Mouse (Mus musculus): ENCODE measurements at regions not wholly inside any gene's neighbourhood (a gene's known extent, or its start where the extent isn't known, plus 50 kb on each side); places are given as distances from the start of the nearest gene placed in this dataset.

DNA sequence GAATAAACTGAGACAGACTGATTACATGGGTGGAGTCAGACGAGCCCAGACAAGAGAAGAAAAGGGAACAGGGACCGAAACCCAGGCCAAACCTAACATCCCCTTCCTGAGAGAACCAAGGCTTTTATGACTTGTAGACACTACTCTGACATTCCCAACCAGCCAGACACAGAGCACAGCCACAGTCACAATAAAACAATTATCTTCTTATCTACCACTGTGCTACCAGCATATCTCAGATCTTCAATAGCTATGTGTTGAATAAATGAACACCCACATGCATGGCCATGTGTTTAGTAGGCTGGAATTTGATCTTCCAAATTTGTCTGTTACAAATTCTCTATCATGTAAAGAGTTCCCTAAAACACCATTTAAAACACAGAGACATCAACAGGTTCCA is 430.7 kb downstream of the Tns1 start:
- Histone ChIP-seq H3K36me3 (ENCODE audit: control insufficient read depth, insufficient read depth) (no peaks in the 10 kb centered on the region), H3K9me3 (replicated peaks; ENCODE audit: control insufficient read depth, low read length) (no peaks in the 10 kb centered on the region), H3K27ac (ENCODE audit: low read length) (no peak overlapping the region), H3K27me3 (ENCODE audit: control insufficient read depth, insufficient read depth, low read length) (no peaks in the 10 kb centered on the region), H3K4me1 (ENCODE audit: control insufficient read depth, insufficient read depth, low read length) (no peaks in the 10 kb centered on the region), H3K9ac (ENCODE audit: low read length) (no peak overlapping the region), H3K4me3 (ENCODE audit: low read length) (no peak overlapping the region), H3K4me2 (ENCODE audit: low read depth, low read length) (no peak overlapping the region)
- WGBS = 80% methylated on average over 2 of the region's 2 CpGs
- ATAC-seq (replicated peaks; ENCODE audit: extremely low read depth, insufficient read depth, low FRiP score) = no peak

- Histone ChIP-seq H3K4me2 (ENCODE audit: low read depth, low read length) (no peak overlapping the region), H3K4me1 (ENCODE audit: control insufficient read depth, insufficient read depth, low read length) (no peaks in the 10 kb centered on the region), H3K36me3 (ENCODE audit: control insufficient read depth, insufficient read depth) (no peaks in the 10 kb centered on the region), H3K27me3 (ENCODE audit: control insufficient read depth, insufficient read depth, low read length) (no peaks in the 10 kb centered on the region), H3K4me3 (ENCODE audit: low read length) (no peak overlapping the region), H3K27ac (ENCODE audit: low read length) (no peak overlapping the region), H3K9ac (ENCODE audit: low read length) (no peak overlapping the region), H3K9me3 (replicated peaks; ENCODE audit: control insufficient read depth, low read length) (no peaks in the 10 kb centered on the region)
- ATAC-seq (replicated peaks; ENCODE audit: extremely low read depth, insufficient read depth, low FRiP score) = no peak
- WGBS = 81% methylated on average over 4 of the region's 4 CpGs
These were observed 438.5 kb downstream of the Tns1 start for GRCm38 (mm10) chr1:73685734-73686133.

- Histone ChIP-seq H3K4me2 (ENCODE audit: low read depth, low read length) (no peak overlapping the region), H3K27ac (ENCODE audit: low read length) (no peak overlapping the region), H3K4me1 (ENCODE audit: control insufficient read depth, insufficient read depth, low read length) (no peaks in the 10 kb centered on the region), H3K27me3 (ENCODE audit: control insufficient read depth, insufficient read depth, low read length) (no peaks in the 10 kb centered on the region), H3K4me3 (ENCODE audit: low read length) (no peak overlapping the region), H3K9me3 (replicated peaks; ENCODE audit: control insufficient read depth, low read length) (no peaks in the 10 kb centered on the region), H3K36me3 (ENCODE audit: control insufficient read depth, insufficient read depth) (no peaks in the 10 kb centered on the region), H3K9ac (ENCODE audit: low read length) (no peak overlapping the region)
- no peak for ATAC-seq (replicated peaks; ENCODE audit: extremely low read depth, insufficient read depth, low FRiP score)
- 56% methylated on average over 4 of the region's 4 CpGs for WGBS
These were observed 439.2 kb downstream of the Tns1 start for GRCm38 (mm10) chr1:73685066-73685465.

GRCm38 (mm10) chr1:73684166-73684565 is 440.1 kb downstream of the Tns1 start:
- no peak for ATAC-seq (replicated peaks; ENCODE audit: extremely low read depth, insufficient read depth, low FRiP score)
- Histone ChIP-seq H3K9me3 (replicated peaks; ENCODE audit: control insufficient read depth, low read length) (no peaks in the 10 kb centered on the region), H3K27ac (ENCODE audit: low read length) (no peak overlapping the region)

DNA sequence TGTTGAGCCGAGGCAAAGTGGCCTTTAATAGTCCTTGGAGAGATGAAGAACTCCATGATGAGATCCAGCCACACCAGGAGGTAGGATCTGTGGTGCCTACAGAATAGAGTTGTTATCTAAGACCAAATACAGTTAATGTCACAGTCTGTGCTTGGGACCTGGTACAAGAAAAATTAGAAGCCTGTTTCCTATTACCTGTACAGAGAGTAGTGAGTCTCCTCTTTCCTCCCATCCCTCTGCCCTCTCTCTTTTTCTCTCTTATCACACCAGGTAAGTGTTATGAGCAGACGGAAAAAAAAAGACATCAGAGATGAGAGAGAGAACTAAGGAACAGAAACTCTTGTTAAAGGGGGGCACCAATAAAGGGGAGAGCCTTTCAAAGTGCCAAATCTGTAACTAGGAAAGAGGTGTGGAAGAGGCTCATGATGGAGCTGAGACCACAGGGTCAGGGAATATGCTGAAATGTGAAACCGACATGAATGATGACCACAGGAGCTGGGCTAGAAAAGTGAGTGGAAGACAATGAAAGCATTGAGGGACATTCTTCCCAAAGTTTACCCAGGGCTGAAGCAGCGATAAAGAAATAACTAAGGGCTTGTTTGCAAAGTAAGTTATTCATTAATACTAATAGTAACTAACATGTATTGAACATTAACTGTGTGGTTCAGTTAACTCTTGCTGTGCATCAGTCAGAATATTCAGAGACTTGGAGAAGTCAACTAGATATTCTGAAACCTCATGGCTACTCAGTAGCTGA is 440.9 kb downstream of the Tns1 start:
- H3K4me1 ChIP-seq (ENCODE audit: control insufficient read depth, insufficient read depth, low read length) = no peaks in the 10 kb centered on the region
- no peak overlapping the region for H3K27ac ChIP-seq (ENCODE audit: low read length)
- H3K9me3 ChIP-seq (replicated peaks; ENCODE audit: control insufficient read depth, low read length) = no peaks in the 10 kb centered on the region
- H3K27me3 ChIP-seq (ENCODE audit: control insufficient read depth, insufficient read depth, low read length) = no peaks in the 10 kb centered on the region
- ATAC-seq (replicated peaks; ENCODE audit: extremely low read depth, insufficient read depth, low FRiP score) = no peak
- H3K4me3 ChIP-seq (ENCODE audit: low read length) = no peak overlapping the region
- no peak overlapping the region for H3K9ac ChIP-seq (ENCODE audit: low read length)
- no peaks in the 10 kb centered on the region for H3K36me3 ChIP-seq (ENCODE audit: control insufficient read depth, insufficient read depth)
- H3K4me2 ChIP-seq (ENCODE audit: low read depth, low read length) = no peak overlapping the region
- 55% methylated on average over 4 of the region's 4 CpGs for WGBS

More at GRCm38 (mm10) chr1:73684166-73684565, 440.1 kb downstream of the Tns1 start:
- Histone ChIP-seq H3K4me2 (ENCODE audit: low read depth, low read length) (no peak overlapping the region), H3K4me3 (ENCODE audit: low read length) (no peak overlapping the region), H3K27me3 (ENCODE audit: control insufficient read depth, insufficient read depth, low read length) (no peaks in the 10 kb centered on the region), H3K9ac (ENCODE audit: low read length) (no peak overlapping the region), H3K36me3 (ENCODE audit: control insufficient read depth, insufficient read depth) (no peaks in the 10 kb centered on the region), H3K4me1 (ENCODE audit: control insufficient read depth, insufficient read depth, low read length) (no peaks in the 10 kb centered on the region)
- 85% methylated on average over 5 of the region's 5 CpGs for WGBS

DNA sequence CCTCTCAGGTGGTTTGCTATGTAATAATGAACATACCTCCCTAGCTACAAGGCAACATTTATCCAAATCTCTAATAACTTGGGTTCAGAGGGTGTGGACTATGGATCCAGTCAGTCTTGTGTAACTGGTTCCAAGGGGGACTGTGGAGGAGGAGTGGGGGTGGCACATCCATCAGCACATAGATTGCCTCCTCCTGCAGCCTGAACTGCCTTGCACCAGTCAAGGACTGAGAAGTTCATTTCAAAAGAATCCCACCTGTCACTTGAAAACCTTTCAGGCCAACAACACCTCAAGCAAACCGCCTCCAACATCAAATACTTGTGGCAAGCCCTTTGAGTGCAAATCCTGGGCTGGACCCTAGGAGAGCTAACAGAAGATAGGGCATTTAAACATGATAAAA is 442.6 kb downstream of the Tns1 start:
- H3K27ac ChIP-seq (ENCODE audit: low read length) = no peak overlapping the region
- peaks cover 5% of the 10 kb centered on the region for H3K4me1 ChIP-seq (ENCODE audit: control insufficient read depth, insufficient read depth, low read length)
- no peaks in the 10 kb centered on the region for H3K36me3 ChIP-seq (ENCODE audit: control insufficient read depth, insufficient read depth)
- no peak overlapping the region for H3K4me3 ChIP-seq (ENCODE audit: low read length)
- no peak for ATAC-seq (replicated peaks; ENCODE audit: extremely low read depth, insufficient read depth, low FRiP score)
- H3K27me3 ChIP-seq (ENCODE audit: control insufficient read depth, insufficient read depth, low read length) = no peaks in the 10 kb centered on the region
- H3K4me2 ChIP-seq (ENCODE audit: low read depth, low read length) = no peak overlapping the region
- 40% methylated on average over 1 of the region's 1 CpGs for WGBS
- no peaks in the 10 kb centered on the region for H3K9me3 ChIP-seq (replicated peaks; ENCODE audit: control insufficient read depth, low read length)
- H3K9ac ChIP-seq (ENCODE audit: low read length) = no peak overlapping the region

DNA sequence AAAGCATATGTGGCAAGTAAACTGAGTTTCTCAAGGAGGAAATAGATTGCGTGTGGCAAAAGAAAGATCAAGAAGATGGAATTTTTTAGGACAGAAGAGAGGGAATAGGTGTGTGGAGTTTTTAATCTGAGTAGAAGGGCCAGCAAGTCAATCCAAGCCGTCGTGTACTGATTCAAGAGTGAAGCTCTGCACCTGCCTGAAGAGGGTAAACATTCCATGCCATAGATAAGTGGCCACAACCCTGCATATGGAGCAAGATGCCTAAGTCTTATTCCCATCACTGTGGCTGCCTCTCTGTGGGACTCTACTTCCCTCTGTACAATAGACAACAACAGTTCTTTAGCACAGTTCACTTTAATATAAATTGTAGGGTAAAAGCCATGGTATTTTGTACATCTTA is 443.4 kb downstream of the Tns1 start:
- H3K27me3 ChIP-seq (ENCODE audit: control insufficient read depth, insufficient read depth, low read length) = no peaks in the 10 kb centered on the region
- H3K4me2 ChIP-seq (ENCODE audit: low read depth, low read length) = no peak overlapping the region
- no peak overlapping the region for H3K27ac ChIP-seq (ENCODE audit: low read length)
- peaks cover 5% of the 10 kb centered on the region for H3K4me1 ChIP-seq (ENCODE audit: control insufficient read depth, insufficient read depth, low read length)
- H3K36me3 ChIP-seq (ENCODE audit: control insufficient read depth, insufficient read depth) = no peaks in the 10 kb centered on the region
- H3K9ac ChIP-seq (ENCODE audit: low read length) = no peak overlapping the region
- 73% methylated on average over 3 of the region's 3 CpGs for WGBS
- no peak overlapping the region for H3K4me3 ChIP-seq (ENCODE audit: low read length)
- ATAC-seq (replicated peaks; ENCODE audit: extremely low read depth, insufficient read depth, low FRiP score) = no peak
- peaks cover 1% of the 10 kb centered on the region; the same call in 1 of the 2 replicates for H3K9me3 ChIP-seq (replicated peaks; ENCODE audit: control insufficient read depth, low read length)

DNA sequence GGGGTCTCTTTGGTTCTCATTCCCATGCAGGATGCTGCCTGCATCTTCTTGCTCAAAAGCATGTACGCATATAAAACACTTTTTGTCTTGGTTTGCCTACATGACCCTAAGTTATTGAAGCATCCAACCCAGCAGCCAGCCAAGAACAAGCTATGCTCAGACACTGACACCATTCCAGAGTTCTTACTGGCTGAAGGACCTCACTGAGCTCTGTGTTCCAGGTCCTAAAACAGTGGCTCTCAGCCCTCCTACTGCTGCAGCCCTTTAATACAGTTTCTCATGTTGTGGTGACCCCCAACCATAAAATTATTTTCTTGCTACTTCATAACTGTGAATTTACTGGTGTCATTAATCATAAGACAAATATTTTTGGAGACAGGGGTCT is 450.4 kb downstream of the Tns1 start:
- Histone ChIP-seq H3K4me1 (ENCODE audit: control insufficient read depth, insufficient read depth, low read length) (peaks cover 17% of the 10 kb centered on the region), H3K27ac (ENCODE audit: low read length) (no peak overlapping the region), H3K27me3 (ENCODE audit: control insufficient read depth, insufficient read depth, low read length) (no peaks in the 10 kb centered on the region), H3K4me2 (ENCODE audit: low read depth, low read length) (no peak overlapping the region), H3K36me3 (ENCODE audit: control insufficient read depth, insufficient read depth) (no peaks in the 10 kb centered on the region), H3K9me3 (replicated peaks; ENCODE audit: control insufficient read depth, low read length) (peaks cover 6% of the 10 kb centered on the region; the same call in 1 of the 2 replicates), H3K4me3 (ENCODE audit: low read length) (no peak overlapping the region), H3K9ac (ENCODE audit: low read length) (no peak overlapping the region)
- WGBS = 76% methylated on average over 1 of the region's 1 CpGs
- no peak for ATAC-seq (replicated peaks; ENCODE audit: extremely low read depth, insufficient read depth, low FRiP score)

DNA sequence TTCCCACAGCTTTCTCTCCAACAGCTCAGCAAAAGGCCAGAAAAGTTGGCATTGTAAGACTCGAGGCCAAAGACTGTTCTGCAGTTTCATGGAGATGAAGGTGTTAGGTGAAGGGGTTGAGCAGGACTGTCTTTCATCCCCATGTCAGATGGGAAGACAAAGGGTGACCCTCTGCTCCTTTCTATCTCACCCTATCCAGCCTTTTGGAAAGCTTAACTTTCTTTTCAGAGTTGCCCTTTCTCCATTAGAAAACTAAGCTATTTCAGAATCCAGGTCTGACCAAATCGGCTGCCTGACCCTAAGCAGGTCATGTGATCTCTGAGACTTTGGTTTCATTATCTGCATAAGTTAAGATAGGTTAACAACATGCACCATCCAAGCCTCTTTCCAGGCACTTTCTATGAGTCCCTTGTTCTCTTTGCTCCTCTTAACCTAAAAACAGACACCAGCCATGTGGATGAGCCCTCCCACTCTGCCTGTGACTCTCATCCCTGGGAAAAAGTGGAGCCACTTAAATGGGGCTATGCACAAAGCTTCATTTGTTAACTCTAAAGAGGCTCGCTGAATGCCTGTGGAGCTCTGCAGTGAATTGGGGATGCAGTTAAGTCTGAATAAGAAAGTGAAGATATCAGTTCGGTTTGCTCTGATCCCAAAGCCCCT is 450.9 kb downstream of the Tns1 start:
- WGBS = 34% methylated on average over 4 of the region's 4 CpGs

More for the DNA sequence above, 450.9 kb downstream of the Tns1 start:
- Histone ChIP-seq H3K4me1 (ENCODE audit: control insufficient read depth, insufficient read depth, low read length) (peaks cover 17% of the 10 kb centered on the region), H3K4me3 (ENCODE audit: low read length) (no peak overlapping the region), H3K27me3 (ENCODE audit: control insufficient read depth, insufficient read depth, low read length) (no peaks in the 10 kb centered on the region), H3K9me3 (replicated peaks; ENCODE audit: control insufficient read depth, low read length) (peaks cover 6% of the 10 kb centered on the region; the same call in 1 of the 2 replicates), H3K36me3 (ENCODE audit: control insufficient read depth, insufficient read depth) (no peaks in the 10 kb centered on the region), H3K9ac (ENCODE audit: low read length) (no peak overlapping the region), H3K27ac (ENCODE audit: low read length) (peak overlapping the region; percentile 5; the same call in 1 of the 2 replicates), H3K4me2 (ENCODE audit: low read depth, low read length) (no peak overlapping the region)
- ATAC-seq (replicated peaks; ENCODE audit: extremely low read depth, insufficient read depth, low FRiP score) = no peak

All from heart, embryonic 16.5 days (tissue).